Mouse (Mus musculus): ENCODE results near the gene Vps37c. TPM values are rescaled to one million over a fixed set of nuclear protein-coding genes. Genes with fewer than 3 reads are reported as not detected.

The Vps37c gene
- polyA plus RNA-seq, 1 experiment from 2014 or later: 40.7 TPM

DNA sequence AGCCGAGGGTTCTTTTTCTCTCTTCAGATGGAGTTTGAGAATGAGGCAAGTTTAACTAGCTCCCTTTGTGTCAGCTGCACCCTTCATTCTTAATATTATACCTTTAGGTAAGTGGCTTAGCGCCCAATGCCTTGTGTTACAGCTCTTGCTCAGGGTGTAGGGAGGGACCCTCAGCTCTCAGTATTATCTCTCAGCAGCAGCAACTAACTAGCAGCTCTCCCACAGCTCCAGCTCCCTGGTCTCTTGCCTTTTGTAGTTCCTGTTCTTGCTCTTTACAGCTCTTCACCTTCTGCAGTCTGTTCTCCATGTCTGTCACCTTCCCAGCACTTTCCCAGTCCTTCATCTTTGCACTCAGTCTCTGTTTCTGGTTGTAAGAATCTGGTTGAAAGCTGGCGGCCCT, 3.1 kb downstream of the Vps37c start:
- Histone ChIP-seq H3K27ac (no peak overlapping the region), H3K4me3 (no peak overlapping the region), H3K36me3 (no peaks in the 10 kb centered on the region), H3K27me3 (ENCODE audit: insufficient read depth, poor library complexity, severe bottlenecking) (no peaks in the 10 kb centered on the region), H3K4me1 (replicated peaks) (peaks cover 58% of the 10 kb centered on the region), H3K9me3 (no peaks in the 10 kb centered on the region)
- DNase-seq (ENCODE audit: low spot score): no peak
- 80% methylated on average over 3 of the region's 3 CpGs for WGBS

DNA sequence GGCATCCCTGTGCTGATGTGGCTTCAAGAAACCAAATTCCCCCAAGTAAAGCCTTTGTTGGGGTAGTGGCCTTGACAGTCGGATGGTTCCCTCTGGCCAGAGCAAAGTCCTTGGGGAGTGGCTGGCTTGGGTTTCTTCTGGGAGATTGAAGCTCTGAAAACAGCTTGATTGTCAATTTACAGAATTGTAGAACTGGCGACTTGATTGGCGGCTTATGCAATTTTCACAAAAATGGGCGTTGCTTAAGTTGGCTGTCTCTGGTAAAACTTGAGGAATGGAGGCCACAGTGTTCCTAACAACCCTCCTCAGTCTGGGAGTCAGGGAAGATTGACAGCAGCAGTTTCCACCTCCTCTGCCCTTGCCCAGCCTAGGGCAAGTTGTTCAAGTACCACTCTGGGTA, 3.8 kb downstream of the Vps37c start:
- no peak for DNase-seq (ENCODE audit: low spot score)
- Histone ChIP-seq H3K27ac (no peak overlapping the region), H3K4me1 (replicated peaks) (peaks cover 63% of the 10 kb centered on the region), H3K27me3 (ENCODE audit: insufficient read depth, poor library complexity, severe bottlenecking) (no peaks in the 10 kb centered on the region), H3K9me3 (no peaks in the 10 kb centered on the region), H3K36me3 (no peaks in the 10 kb centered on the region), H3K4me3 (no peak overlapping the region)
- 89% methylated on average over 4 of the region's 4 CpGs for WGBS

- no peaks in the 10 kb centered on the region for H3K27me3 ChIP-seq (ENCODE audit: insufficient read depth, poor library complexity, severe bottlenecking)
- H3K27ac ChIP-seq: no peak overlapping the region
- no peaks in the 10 kb centered on the region for H3K9me3 ChIP-seq
- 92% methylated on average over 10 of the region's 10 CpGs for WGBS
- peaks cover 65% of the 10 kb centered on the region for H3K4me1 ChIP-seq (replicated peaks)
- DNase-seq (ENCODE audit: low spot score): no peak
- no peaks in the 10 kb centered on the region for H3K36me3 ChIP-seq
- H3K4me3 ChIP-seq: no peak overlapping the region
Observed at GRCm38 (mm10) chr19:10693926-10694682, 5.6 kb downstream of the Vps37c start.

DNA sequence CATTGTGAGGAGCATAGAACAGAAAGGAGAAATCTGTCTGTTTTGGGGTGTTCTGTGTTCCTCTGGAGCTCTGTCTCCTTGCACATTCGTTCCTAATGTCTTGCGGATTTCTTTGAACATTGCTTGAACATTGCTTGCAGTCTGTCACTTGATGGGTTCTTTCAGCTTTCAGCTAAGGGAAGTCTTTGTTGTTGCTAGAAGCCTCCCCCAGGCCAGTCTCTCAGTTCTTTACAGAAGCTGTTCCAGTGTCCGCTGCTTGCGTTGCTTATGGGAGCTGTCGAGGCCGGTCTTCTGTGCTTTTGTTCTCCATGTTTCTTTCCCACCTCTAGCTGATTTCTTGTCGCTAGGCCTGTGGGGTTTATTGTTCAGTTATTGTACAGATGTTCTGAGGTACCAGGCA, 7.3 kb downstream of the Vps37c start:
- 29% methylated on average over 7 of the region's 7 CpGs for WGBS
- Histone ChIP-seq H3K27ac (peak overlapping the region; percentile 75), H3K9me3 (no peaks in the 10 kb centered on the region), H3K4me3 (peak overlapping the region; percentile 14; the same call in 1 of the 2 replicates), H3K36me3 (no peaks in the 10 kb centered on the region), H3K4me1 (replicated peaks) (peaks cover 65% of the 10 kb centered on the region), H3K27me3 (ENCODE audit: insufficient read depth, poor library complexity, severe bottlenecking) (no peaks in the 10 kb centered on the region)
- no peak for DNase-seq (ENCODE audit: low spot score)

GRCm38 (mm10) chr19:10698131-10698991, 9.8 kb downstream of the Vps37c start:
- Histone ChIP-seq H3K4me3 (no peak overlapping the region), H3K9me3 (no peaks in the 10 kb centered on the region), H3K4me1 (replicated peaks) (peaks cover 68% of the 10 kb centered on the region), H3K27me3 (ENCODE audit: insufficient read depth, poor library complexity, severe bottlenecking) (no peaks in the 10 kb centered on the region), H3K36me3 (0 out of 2 replicates have a peak, but pooled peaks cover under 1% of the 10 kb centered on the region), H3K27ac (0 out of 2 replicates have a peak overlapping the region, but pooled peaks have one; percentile 59)
- WGBS: 73% methylated on average over 9 of the region's 9 CpGs
- no peak for DNase-seq (ENCODE audit: low spot score)

DNA sequence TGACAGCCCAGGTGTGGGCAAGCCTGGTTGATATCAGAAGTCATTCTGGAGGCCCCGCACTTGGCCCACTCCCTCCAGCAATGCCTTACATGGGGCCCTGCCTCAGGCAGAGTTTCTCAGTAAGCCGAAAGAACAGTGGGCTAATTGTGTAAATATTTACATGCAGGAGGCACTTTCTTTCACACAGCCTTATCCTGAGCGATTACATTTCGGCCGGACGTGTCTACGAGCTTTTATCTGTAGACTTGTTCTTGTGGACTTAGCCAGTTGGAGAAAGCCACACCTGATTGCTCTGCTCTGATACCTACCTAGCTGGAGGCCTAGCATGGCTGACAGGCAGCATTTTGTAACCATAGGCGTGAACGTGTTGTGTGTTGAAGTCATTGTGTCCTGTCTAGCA, 11.3 kb downstream of the Vps37c start:
- Histone ChIP-seq H3K36me3 (0 out of 2 replicates have a peak, but pooled peaks cover 3% of the 10 kb centered on the region), H3K9me3 (no peaks in the 10 kb centered on the region), H3K4me1 (replicated peaks) (peaks cover 68% of the 10 kb centered on the region), H3K27ac (peak overlapping the region; percentile 40; the same call in 1 of the 2 replicates), H3K27me3 (ENCODE audit: insufficient read depth, poor library complexity, severe bottlenecking) (no peaks in the 10 kb centered on the region), H3K4me3 (no peak overlapping the region)
- no peak for DNase-seq (ENCODE audit: low spot score)
- 81% methylated on average over 9 of the region's 9 CpGs for WGBS

DNA sequence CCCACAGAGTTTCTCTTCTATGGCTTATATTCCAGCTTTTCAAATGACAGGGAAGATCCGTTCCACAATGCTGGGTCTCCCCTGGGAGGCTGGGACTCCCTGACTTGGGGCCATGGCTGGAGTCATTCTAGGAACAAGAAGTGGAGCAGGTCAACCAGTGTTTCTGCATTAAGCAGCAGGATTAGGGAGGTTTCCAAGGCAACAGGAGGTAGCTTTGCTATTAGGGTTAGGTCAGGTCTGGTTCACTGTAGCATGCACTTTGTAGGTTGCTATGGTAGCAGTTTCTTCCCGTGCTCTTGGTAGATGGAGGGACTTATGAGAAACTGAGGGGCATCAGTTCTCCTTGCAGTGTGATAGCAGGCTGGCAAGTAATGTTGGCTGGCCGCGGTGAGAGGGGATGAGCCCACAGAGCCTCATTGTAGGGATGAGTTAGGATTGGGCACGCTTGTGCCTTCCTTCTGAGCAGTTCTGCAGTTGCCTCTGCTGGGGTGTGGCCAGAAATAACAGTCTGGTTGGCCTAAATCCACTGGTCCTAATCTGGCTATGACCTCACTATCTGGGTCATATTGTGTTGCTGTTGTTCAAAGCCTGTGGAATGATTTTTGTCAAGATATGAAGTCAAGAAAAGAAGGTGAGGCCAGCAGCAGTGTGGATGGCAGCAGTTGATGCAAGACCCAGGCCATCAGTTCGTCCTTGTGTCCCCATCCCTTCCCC, 12.6 kb downstream of the Vps37c start:
- Histone ChIP-seq H3K9me3 (no peaks in the 10 kb centered on the region), H3K27ac (no peak overlapping the region), H3K4me1 (replicated peaks) (peaks cover 57% of the 10 kb centered on the region), H3K27me3 (ENCODE audit: insufficient read depth, poor library complexity, severe bottlenecking) (no peaks in the 10 kb centered on the region), H3K4me3 (no peak overlapping the region), H3K36me3 (peaks cover 8% of the 10 kb centered on the region)
- no peak for DNase-seq (ENCODE audit: low spot score)
- WGBS: 66% methylated on average over 6 of the region's 6 CpGs

DNA sequence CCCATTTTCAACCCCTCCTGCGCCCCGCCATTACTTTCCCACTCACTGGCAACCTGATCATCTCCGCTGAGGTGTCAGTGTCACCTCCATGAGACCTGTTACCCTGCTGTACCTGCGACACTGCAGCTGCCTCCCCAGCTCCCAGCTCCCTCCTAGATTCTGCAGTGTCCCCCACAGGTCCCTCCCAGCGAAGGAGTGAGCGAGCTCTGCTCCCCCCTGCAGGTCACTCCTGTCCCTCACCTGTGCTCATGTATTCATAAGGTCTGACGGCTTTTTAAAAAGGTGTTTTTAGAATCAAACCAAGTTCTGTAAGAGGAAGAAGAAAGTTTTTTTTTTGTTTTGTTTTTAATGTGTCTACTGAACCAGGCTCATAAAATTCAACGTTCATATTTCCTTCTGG, 13.6 kb downstream of the Vps37c start:
- Histone ChIP-seq H3K27me3 (ENCODE audit: insufficient read depth, poor library complexity, severe bottlenecking) (no peaks in the 10 kb centered on the region), H3K9me3 (no peaks in the 10 kb centered on the region), H3K27ac (no peak overlapping the region), H3K4me1 (replicated peaks) (peaks cover 50% of the 10 kb centered on the region), H3K36me3 (peaks cover 16% of the 10 kb centered on the region), H3K4me3 (no peak overlapping the region)
- no peak for DNase-seq (ENCODE audit: low spot score)
- 84% methylated on average over 8 of the region's 8 CpGs for WGBS

GRCm38 (mm10) chr19:10703470-10703869, 14.9 kb downstream of the Vps37c start:
- peaks cover 37% of the 10 kb centered on the region for H3K4me1 ChIP-seq (replicated peaks)
- DNase-seq (ENCODE audit: low spot score): no peak
- H3K27me3 ChIP-seq (ENCODE audit: insufficient read depth, poor library complexity, severe bottlenecking): no peaks in the 10 kb centered on the region
- no peaks in the 10 kb centered on the region for H3K9me3 ChIP-seq
- 91% methylated on average over 8 of the region's 8 CpGs for WGBS
- H3K27ac ChIP-seq: no peak overlapping the region
- H3K4me3 ChIP-seq: no peak overlapping the region
- H3K36me3 ChIP-seq: peaks cover 28% of the 10 kb centered on the region

DNA sequence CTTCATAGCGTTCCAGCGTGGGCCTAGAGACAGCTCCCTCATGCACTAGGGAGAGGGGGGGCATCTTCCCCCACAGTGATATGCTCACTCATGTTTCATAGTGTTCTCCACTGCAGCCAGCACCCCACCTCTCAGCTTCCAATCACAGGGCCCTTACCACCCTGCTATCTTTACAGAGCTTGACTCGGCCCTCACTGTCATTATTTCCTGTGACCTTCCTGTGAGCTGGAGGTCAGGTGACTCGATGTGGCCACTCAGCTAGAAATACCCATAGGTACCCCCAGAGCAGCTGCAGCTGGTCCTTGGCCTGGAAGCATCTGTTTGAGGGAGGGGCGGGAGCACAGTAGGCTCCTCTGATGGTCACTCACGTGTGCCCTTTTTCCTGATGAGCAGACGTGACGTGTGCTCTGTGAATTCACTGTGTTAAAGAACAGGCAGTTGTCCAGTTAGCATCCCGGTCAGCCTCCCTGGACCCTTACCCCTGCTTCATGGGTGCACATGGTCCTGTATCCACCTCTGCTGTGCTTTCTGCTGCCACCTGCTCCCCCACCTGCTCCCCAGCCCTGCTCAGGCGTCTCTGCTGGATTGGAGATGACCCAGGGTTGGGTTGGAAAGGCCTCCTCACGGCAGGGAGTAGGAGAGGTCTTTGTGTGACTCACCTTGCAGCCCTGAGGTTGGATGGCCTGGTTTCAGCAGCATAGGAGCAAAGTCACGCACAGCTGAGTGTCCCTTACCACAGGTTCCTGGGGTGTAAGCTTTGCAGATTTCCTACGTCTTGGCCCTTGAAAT, 18.7 kb downstream of the Vps37c start:
- DNase-seq (ENCODE audit: low spot score): no peak
- no peak overlapping the region for H3K27ac ChIP-seq
- H3K4me3 ChIP-seq: no peak overlapping the region
- H3K4me1 ChIP-seq (replicated peaks): peaks cover 14% of the 10 kb centered on the region
- 83% methylated on average over 13 of the region's 13 CpGs for WGBS
- no peaks in the 10 kb centered on the region for H3K9me3 ChIP-seq
- no peaks in the 10 kb centered on the region for H3K27me3 ChIP-seq (ENCODE audit: insufficient read depth, poor library complexity, severe bottlenecking)
- H3K36me3 ChIP-seq: peaks cover 58% of the 10 kb centered on the region

DNA sequence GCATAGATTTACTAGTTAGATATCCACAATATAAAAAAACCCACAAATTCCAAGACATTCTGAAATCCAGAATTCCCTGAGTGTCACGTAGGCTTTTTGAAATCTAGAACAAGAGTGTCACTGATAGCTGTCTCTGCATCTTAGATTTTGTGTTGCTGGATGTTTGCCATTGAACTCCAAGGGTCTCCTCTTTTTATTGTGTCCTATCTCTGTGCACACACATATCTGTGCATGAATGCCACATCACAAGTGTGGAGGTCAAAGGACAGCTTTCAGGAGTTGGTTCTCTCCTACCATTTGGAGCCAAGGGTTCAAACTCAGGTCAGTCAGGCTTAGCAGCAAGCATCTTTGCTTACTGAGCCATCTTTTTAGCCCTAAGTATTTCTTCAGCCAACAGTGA, 19.3 kb downstream of the Vps37c start:
- Histone ChIP-seq H3K27me3 (ENCODE audit: insufficient read depth, poor library complexity, severe bottlenecking) (no peaks in the 10 kb centered on the region), H3K27ac (no peak overlapping the region), H3K4me1 (replicated peaks) (peaks cover 14% of the 10 kb centered on the region), H3K36me3 (peaks cover 64% of the 10 kb centered on the region), H3K4me3 (no peak overlapping the region), H3K9me3 (no peaks in the 10 kb centered on the region)
- WGBS: 96% methylated on average over 1 of the region's 1 CpGs
- no peak for DNase-seq (ENCODE audit: low spot score)

- WGBS: 68% methylated on average over 6 of the region's 6 CpGs
- Histone ChIP-seq H3K27ac (peak overlapping the region; percentile 69; the same call in 1 of the 2 replicates), H3K4me1 (replicated peaks) (peaks cover 14% of the 10 kb centered on the region), H3K9me3 (no peaks in the 10 kb centered on the region), H3K36me3 (peaks cover 72% of the 10 kb centered on the region), H3K27me3 (ENCODE audit: insufficient read depth, poor library complexity, severe bottlenecking) (no peaks in the 10 kb centered on the region), H3K4me3 (no peak overlapping the region)
- no peak for DNase-seq (ENCODE audit: low spot score)
Observed at GRCm38 (mm10) chr19:10708900-10709299, 20.4 kb downstream of the Vps37c start.
